Comparison of ENCODE assay signal across 13 mouse cellular contexts in genomic region chr3:133496953-133497352, GRCm38 (mm10). TPM values are rescaled to one million over a fixed set of nuclear protein-coding genes. Genes with fewer than 3 reads are reported as not detected.
A peak's percentile ranks its signal among the peaks of the same experiment; 100 is the strongest.
DNase-seq lines count a peak whose midpoint lies in the region; ATAC-seq lines count a peak whose summit lies in the region.
"Had no signal": no experiment of that assay in that cellular context is flagged by ENCODE, and none has a peak within 500 bp of the region (broad histone marks: within the 10 kb centered on the region; RNA-seq: fewer than 3 reads in every experiment).

No protein-coding gene starts in this region.

- no peak for DNase-seq in frontal cortex, postnatal 10 days (ENCODE audit: low spot score in 2 of 2)
- DNase-seq in right cerebral cortex, adult 2 months (ENCODE audit: low spot score in 2 of 2) = peak; percentile 27 to 46
- DNase-seq in right cerebral cortex, postnatal 4 days = no peak
- peak; percentile 13 to 34 for DNase-seq in layer of hippocampus, postnatal 10 days (ENCODE audit: low spot score in 2 of 2)
- peak; percentile 55 for DNase-seq in telencephalon, adult 2 months (ENCODE audit: low read depth, low spot score)
- DNase-seq in adrenal gland, postnatal 10 days = no peak
- DNase-seq: B cell, adult 2 months; cerebellum, adult 11-12 months; kidney, adult 9 months; spleen, adult 18-20 months; thymus, adult 18-20 months had no signal

- ATAC-seq in frontal cortex, adult (ENCODE audit: low TSS enrichment) = peak; percentile 88
- no peak for ATAC-seq in activated CD4-positive, CD25-positive, alpha-beta regulatory T cell, adult 4 months

RNA-seq across cellular contexts. Expression of gene Tet2, which starts 48.0 kb away (rescaled TPM):
- 10 to 100 TPM; 56.6 to 63.4 TPM for total RNA-seq in layer of hippocampus, postnatal 10 days (2021)
- total RNA-seq in adrenal gland, postnatal 10 days (2021) = 10 to 100 TPM; 34.3 to 50.3 TPM
- 10 to 100 TPM; 36.7 to 44.6 TPM for polyA plus RNA-seq in activated CD4-positive, CD25-positive, alpha-beta regulatory T cell, adult 4 months (2017; shearing (Covaris generic))

Comparison
In these comparisons a context has a peak if more than half of its experiments do, and no peak if none do; other contexts are left out.
1. DNase-seq: peak in right cerebral cortex, adult 2 months (2 of 2), layer of hippocampus, postnatal 10 days (2 of 2) and telencephalon, adult 2 months (single experiment); none in frontal cortex, postnatal 10 days (0 of 2), right cerebral cortex, postnatal 4 days (single experiment) and adrenal gland, postnatal 10 days (single experiment).